Mouse (Mus musculus): Measurements from ENCODE around the gene Crim1. TPM values are rescaled to one million over a fixed set of nuclear protein-coding genes. Genes with fewer than 3 reads are reported as not detected.

Crim1 gene
- polyA plus RNA-seq, 1 experiment from 2014 or later: 4.3 TPM

DNA sequence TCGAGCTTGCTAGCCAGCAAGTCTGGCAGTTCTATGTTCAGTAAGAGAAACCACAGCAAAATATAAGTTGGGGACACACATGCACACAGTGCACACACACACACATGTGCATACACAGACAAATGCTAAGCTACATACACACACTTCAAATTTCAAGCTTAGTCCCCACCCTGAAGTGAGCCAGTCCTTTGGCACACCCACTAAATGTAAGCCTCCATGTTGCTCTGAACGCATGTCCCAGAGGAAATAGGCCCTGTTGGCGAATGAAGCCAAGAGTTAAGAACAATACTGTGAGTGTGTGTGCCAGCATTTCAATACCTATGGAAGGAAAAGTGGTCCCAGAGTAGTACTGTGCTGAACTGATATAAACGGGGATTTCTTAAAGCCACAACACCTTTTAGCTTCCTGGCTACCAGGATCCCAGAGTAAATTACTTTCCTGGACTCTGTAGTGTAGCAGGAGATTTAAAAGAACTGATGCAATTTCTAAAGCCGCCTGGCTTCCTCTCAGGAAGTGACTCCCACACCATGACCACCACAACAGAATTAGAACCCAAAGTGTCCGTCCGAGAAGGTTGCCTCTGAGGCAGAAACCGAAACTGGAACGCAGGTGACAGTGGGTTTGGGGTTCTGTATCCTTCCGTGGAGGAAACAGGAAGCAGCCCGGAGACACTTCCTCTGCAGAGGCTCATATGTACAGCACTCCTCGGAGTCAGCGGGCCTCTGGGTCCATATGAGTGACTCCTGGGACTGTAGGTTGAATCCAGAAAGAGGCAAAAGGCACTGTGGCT lies 162.1 kb downstream of the Crim1 start:
- H3K27ac ChIP-seq: no peak overlapping the region
- peaks cover 9% of the 10 kb centered on the region; the same call in 1 of the 2 replicates for H3K4me1 ChIP-seq (replicated peaks)
- H3K36me3 ChIP-seq: peaks cover 3% of the 10 kb centered on the region
- no peaks in the 10 kb centered on the region for H3K9me3 ChIP-seq
- DNase-seq (ENCODE audit: low spot score): no peak
- H3K27me3 ChIP-seq (ENCODE audit: insufficient read depth, poor library complexity, severe bottlenecking): no peaks in the 10 kb centered on the region
- 89% methylated on average over 13 of the region's 13 CpGs for WGBS
- H3K4me3 ChIP-seq: no peak overlapping the region

DNA sequence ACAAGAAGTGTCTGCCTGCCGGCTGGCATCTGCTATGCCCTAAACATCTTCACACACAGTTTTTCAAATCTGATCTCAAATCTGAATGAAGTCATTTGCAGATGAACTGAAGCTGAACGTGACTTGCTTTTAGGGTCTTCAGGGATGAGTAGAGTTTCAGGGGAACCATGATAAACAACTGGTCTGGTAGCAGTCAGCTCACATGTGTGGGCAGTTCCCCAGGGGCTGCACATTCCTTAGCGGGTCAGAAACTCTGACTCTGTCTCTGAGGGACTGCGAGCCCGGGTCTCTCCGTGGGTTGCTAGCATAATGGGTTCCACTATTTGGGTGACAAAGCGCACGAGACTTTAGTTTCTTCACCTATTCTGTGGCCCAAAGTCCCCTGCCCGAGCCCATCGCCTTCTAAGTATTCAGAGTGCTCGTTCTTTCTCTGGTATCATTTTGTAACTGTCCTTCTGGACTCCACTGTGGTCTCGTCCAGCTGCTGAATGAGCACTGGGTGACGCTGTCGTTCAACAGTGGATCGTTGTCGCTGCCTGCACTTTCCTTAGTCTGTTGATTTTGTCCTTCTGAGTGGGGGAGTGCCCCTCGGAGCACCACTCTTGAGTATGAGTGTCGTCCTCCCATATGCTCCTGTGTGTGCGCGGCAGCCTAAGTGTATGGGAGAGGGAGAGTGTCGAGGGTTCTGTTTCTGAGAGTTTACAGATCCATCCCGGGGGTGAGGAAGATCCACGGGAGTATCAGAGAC lies 164.7 kb downstream of the Crim1 start:
- no peak for DNase-seq (ENCODE audit: low spot score)
- WGBS: 87% methylated on average over 23 of the region's 23 CpGs
- H3K4me3 ChIP-seq: no peak overlapping the region

GRCm38 (mm10) chr17:78366070-78366469 lies 166.0 kb downstream of the Crim1 start:
- Histone ChIP-seq H3K27me3 (ENCODE audit: insufficient read depth, poor library complexity, severe bottlenecking) (no peaks in the 10 kb centered on the region), H3K4me1 (replicated peaks) (no peaks in the 10 kb centered on the region; the same call in 1 of the 2 replicates), H3K9me3 (no peaks in the 10 kb centered on the region), H3K36me3 (peaks cover 39% of the 10 kb centered on the region), H3K27ac (no peak overlapping the region), H3K4me3 (no peak overlapping the region)
- DNase-seq (ENCODE audit: low spot score): no peak
- 90% methylated on average over 7 of the region's 7 CpGs for WGBS

More for the DNA sequence above, 164.7 kb downstream of the Crim1 start:
- H3K27me3 ChIP-seq (ENCODE audit: insufficient read depth, poor library complexity, severe bottlenecking): no peaks in the 10 kb centered on the region
- no peak overlapping the region for H3K27ac ChIP-seq
- H3K9me3 ChIP-seq: no peaks in the 10 kb centered on the region
- H3K36me3 ChIP-seq: peaks cover 26% of the 10 kb centered on the region
- H3K4me1 ChIP-seq (replicated peaks): peaks cover 7% of the 10 kb centered on the region; the same call in 1 of the 2 replicates

DNA sequence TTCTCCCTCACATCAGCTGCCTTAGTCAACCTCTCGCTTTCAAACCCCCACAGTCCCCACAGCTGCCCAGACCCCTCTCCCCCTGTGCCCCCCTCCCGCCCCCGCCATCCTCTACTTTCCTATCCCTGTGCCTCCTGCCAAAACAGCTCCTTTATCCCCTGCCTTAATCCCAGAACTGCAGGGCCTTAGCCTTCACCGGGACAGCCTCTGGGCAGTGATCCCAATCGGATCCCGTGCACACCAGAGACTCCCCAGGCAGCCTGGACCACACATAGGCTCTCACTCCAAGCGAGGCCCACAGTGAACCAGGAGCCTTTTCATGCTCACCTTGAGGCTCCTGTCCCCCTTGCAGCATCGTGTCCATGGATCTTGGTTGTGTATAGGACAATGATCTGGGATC lies 168.4 kb downstream of the Crim1 start:
- Histone ChIP-seq H3K36me3 (peaks cover 54% of the 10 kb centered on the region), H3K27me3 (ENCODE audit: insufficient read depth, poor library complexity, severe bottlenecking) (no peaks in the 10 kb centered on the region), H3K27ac (no peak overlapping the region), H3K4me3 (no peak overlapping the region), H3K9me3 (no peaks in the 10 kb centered on the region), H3K4me1 (replicated peaks) (no peaks in the 10 kb centered on the region; the same call in 1 of the 2 replicates)
- DNase-seq (ENCODE audit: low spot score): no peak
- 87% methylated on average over 8 of the region's 8 CpGs for WGBS

GRCm38 (mm10) chr17:78370445-78370844 lies 170.4 kb downstream of the Crim1 start:
- peaks cover 68% of the 10 kb centered on the region for H3K36me3 ChIP-seq
- DNase-seq (ENCODE audit: low spot score): no peak

GRCm38 (mm10) chr17:78373174-78373573 lies 173.1 kb downstream of the Crim1 start:
- no peaks in the 10 kb centered on the region for H3K9me3 ChIP-seq
- no peak overlapping the region for H3K27ac ChIP-seq
- H3K36me3 ChIP-seq: peaks cover 67% of the 10 kb centered on the region
- no peak overlapping the region for H3K4me3 ChIP-seq
- no peak for DNase-seq (ENCODE audit: low spot score)
- H3K4me1 ChIP-seq (replicated peaks): peaks cover 14% of the 10 kb centered on the region
- WGBS: 92% methylated on average over 6 of the region's 6 CpGs
- H3K27me3 ChIP-seq (ENCODE audit: insufficient read depth, poor library complexity, severe bottlenecking): no peaks in the 10 kb centered on the region

More at GRCm38 (mm10) chr17:78370445-78370844, 170.4 kb downstream of the Crim1 start:
- no peaks in the 10 kb centered on the region for H3K27me3 ChIP-seq (ENCODE audit: insufficient read depth, poor library complexity, severe bottlenecking)
- no peak overlapping the region for H3K27ac ChIP-seq
- 79% methylated on average over 1 of the region's 1 CpGs for WGBS
- no peak overlapping the region for H3K4me3 ChIP-seq
- H3K9me3 ChIP-seq: no peaks in the 10 kb centered on the region
- peaks cover 12% of the 10 kb centered on the region for H3K4me1 ChIP-seq (replicated peaks)

- H3K36me3 ChIP-seq: peaks cover 66% of the 10 kb centered on the region
These were observed 173.8 kb downstream of the Crim1 start for GRCm38 (mm10) chr17:78373849-78374248.

DNA sequence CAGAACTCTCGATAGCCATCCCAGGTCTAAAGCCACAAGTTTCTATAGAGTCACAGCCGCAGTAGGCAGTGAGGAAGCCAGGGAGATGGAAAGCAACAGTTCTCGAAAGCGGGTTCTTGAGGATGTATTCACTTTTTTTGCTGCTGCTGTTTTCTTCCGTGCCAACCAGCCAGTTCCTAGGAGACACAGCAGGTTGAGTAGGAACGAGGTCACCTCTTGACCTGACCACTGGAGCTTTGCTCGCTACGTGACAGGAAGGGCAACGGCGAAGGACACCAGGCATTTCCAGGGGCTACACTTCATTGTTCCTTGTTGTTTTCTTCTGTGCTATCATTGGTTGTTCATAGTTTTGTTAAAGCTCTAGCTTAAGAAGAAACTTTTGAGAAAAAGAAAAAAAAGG lies 174.7 kb downstream of the Crim1 start:
- Histone ChIP-seq H3K36me3 (peaks cover 60% of the 10 kb centered on the region), H3K27ac (peak overlapping the region; percentile 70; the same call in 1 of the 2 replicates), H3K9me3 (no peaks in the 10 kb centered on the region), H3K4me3 (no peak overlapping the region), H3K4me1 (replicated peaks) (peaks cover 20% of the 10 kb centered on the region), H3K27me3 (ENCODE audit: insufficient read depth, poor library complexity, severe bottlenecking) (no peaks in the 10 kb centered on the region)
- peak; percentile 41 for DNase-seq (ENCODE audit: low spot score)
- 33% methylated on average over 10 of the region's 10 CpGs for WGBS

More at GRCm38 (mm10) chr17:78373849-78374248, 173.8 kb downstream of the Crim1 start:
- 90% methylated on average over 8 of the region's 8 CpGs for WGBS
- Histone ChIP-seq H3K27me3 (ENCODE audit: insufficient read depth, poor library complexity, severe bottlenecking) (no peaks in the 10 kb centered on the region), H3K4me3 (no peak overlapping the region), H3K9me3 (no peaks in the 10 kb centered on the region), H3K27ac (no peak overlapping the region), H3K4me1 (replicated peaks) (peaks cover 14% of the 10 kb centered on the region)
- DNase-seq (ENCODE audit: low spot score): no peak

- H3K9me3 ChIP-seq: no peaks in the 10 kb centered on the region
- no peak for DNase-seq (ENCODE audit: low spot score)
- no peaks in the 10 kb centered on the region for H3K27me3 ChIP-seq (ENCODE audit: insufficient read depth, poor library complexity, severe bottlenecking)
- peaks cover 20% of the 10 kb centered on the region for H3K4me1 ChIP-seq (replicated peaks)
- H3K4me3 ChIP-seq: no peak overlapping the region
- no peak overlapping the region for H3K27ac ChIP-seq
- peaks cover 48% of the 10 kb centered on the region for H3K36me3 ChIP-seq
- WGBS: 77% methylated on average over 8 of the region's 8 CpGs
These were observed 176.5 kb downstream of the Crim1 start for GRCm38 (mm10) chr17:78376587-78376986.

GRCm38 (mm10) chr17:78379079-78379729 lies 179.2 kb downstream of the Crim1 start:
- Histone ChIP-seq H3K27me3 (ENCODE audit: insufficient read depth, poor library complexity, severe bottlenecking) (no peaks in the 10 kb centered on the region), H3K27ac (no peak overlapping the region), H3K36me3 (peaks cover 50% of the 10 kb centered on the region), H3K4me3 (no peak overlapping the region), H3K4me1 (replicated peaks) (peaks cover 18% of the 10 kb centered on the region), H3K9me3 (no peaks in the 10 kb centered on the region)
- no peak for DNase-seq (ENCODE audit: low spot score)
- 88% methylated on average over 8 of the region's 8 CpGs for WGBS

GRCm38 (mm10) chr17:78379730-78380245 lies 179.7 kb downstream of the Crim1 start:
- H3K27me3 ChIP-seq (ENCODE audit: insufficient read depth, poor library complexity, severe bottlenecking): no peaks in the 10 kb centered on the region
- H3K36me3 ChIP-seq: peaks cover 44% of the 10 kb centered on the region
- H3K4me3 ChIP-seq: no peak overlapping the region
- no peak overlapping the region for H3K27ac ChIP-seq
- 74% methylated on average over 11 of the region's 11 CpGs for WGBS
- peaks cover 12% of the 10 kb centered on the region for H3K4me1 ChIP-seq (replicated peaks)
- DNase-seq (ENCODE audit: low spot score): no peak
- H3K9me3 ChIP-seq: no peaks in the 10 kb centered on the region

DNA sequence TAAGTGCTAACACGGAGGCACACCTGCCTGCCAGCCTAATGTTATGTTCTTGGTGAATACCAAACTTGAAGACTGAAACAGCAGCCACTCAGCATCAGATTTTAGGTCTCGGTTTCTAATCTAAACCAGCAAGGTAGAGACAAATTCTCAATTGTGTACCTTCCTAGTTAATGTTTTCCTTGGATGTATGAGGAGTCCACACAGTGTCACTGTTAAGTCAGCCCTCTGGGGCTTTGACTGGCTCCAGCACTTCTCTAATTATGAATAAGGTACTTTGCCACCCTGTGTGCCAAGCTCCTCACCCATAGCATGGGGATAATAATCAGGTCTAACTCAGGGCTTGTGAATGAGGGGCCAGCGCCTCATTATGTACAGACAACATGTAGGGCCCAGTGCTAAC lies 182.3 kb downstream of the Crim1 start:
- H3K9me3 ChIP-seq: no peaks in the 10 kb centered on the region
- 0 out of 2 replicates have a peak, but pooled peaks cover 6% of the 10 kb centered on the region for H3K4me1 ChIP-seq (replicated peaks)
- H3K4me3 ChIP-seq: no peak overlapping the region
- no peak for DNase-seq (ENCODE audit: low spot score)
- H3K27ac ChIP-seq: no peak overlapping the region
- H3K36me3 ChIP-seq: peaks cover 41% of the 10 kb centered on the region
- WGBS: 93% methylated on average over 3 of the region's 3 CpGs
- H3K27me3 ChIP-seq (ENCODE audit: insufficient read depth, poor library complexity, severe bottlenecking): no peaks in the 10 kb centered on the region

Data from hindbrain, embryonic 10.5 days (tissue).